Mouse (Mus musculus) kidney, adult 2 months (tissue): Measurements from ENCODE around the gene Klhl42.

Experiments used
- CTCF ChIP-seq: fragments of 200-500 bp; conservative IDR thresholded peaks from 2 replicates; pipeline ENCODE4 v1.5.1; 2011; ENCODE audit warnings: low read depth, mild to moderate bottlenecking, control low read depth, low read length, moderate library complexity, mixed read lengths; ENCODE audit not compliant: insufficient read depth, insufficient read length
- POLR2A ChIP-seq: fragments of 200-500 bp; IDR thresholded peaks from one replicate; pipeline ENCODE4 v1.6.1; 2011; ENCODE audit warnings: low read depth, low read length, control low read depth

DNA sequence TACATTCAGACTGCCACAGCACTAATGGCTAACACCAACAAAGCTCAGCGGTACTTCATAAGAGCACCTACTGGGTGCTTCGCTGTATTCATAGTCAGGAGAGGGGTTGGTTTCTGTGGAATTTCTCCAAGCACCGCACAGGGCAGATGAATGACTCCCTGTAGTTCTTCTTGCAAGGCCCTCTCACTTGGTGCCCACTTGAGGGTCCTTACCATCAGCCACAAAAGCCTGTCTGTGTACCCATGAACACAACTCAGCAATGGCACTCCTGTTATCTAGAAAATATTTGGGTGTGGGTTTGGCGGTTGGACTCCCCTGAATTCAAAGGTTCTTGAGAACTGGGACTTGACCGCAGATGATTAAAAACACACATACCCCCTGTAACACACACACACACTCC is 53.5 kb downstream of the Klhl42 start:
- TF ChIP-seq POLR2A = no peak
- TF ChIP-seq CTCF = no peak
